Mouse (Mus musculus) thymus, adult 2 months (tissue): ENCODE measurements around the gene Tspan17. TPM values are rescaled to one million over a fixed set of nuclear protein-coding genes. Genes with fewer than 3 reads are reported as not detected.
A peak's percentile ranks its signal among the peaks of the same experiment; 100 is the strongest.

Experiments used
- DNase-seq: peaks from one replicate; pipeline ENCODE4 v3.0.0; 2021
- H3K27ac ChIP-seq: fragments of 200-500 bp; 2 replicates; pipeline ENCODE4 v1.5.1; 2012; ENCODE audit warnings: low read length, control low read depth; ENCODE audit not compliant: control insufficient read depth, insufficient read depth
- H3K27me3 ChIP-seq: fragments of 200-500 bp; 2 replicates; pipeline ENCODE4 v1.6.1; 2012; ENCODE audit warnings: mild to moderate bottlenecking, low read length, moderate library complexity, mixed read lengths; ENCODE audit not compliant: control insufficient read depth, insufficient read depth
- H3K36me3 ChIP-seq: fragments of 200-500 bp; 2 replicates; pipeline ENCODE4 v1.6.1; 2012; ENCODE audit warnings: mild to moderate bottlenecking, low read length, moderate library complexity; ENCODE audit not compliant: control insufficient read depth, insufficient read depth
- H3K4me1 ChIP-seq: fragments of 200-500 bp; replicated peaks from 2 replicates; pipeline ENCODE4 v1.6.1; 2012; ENCODE audit warnings: low read length; ENCODE audit not compliant: control insufficient read depth, insufficient read depth
- H3K4me3 ChIP-seq: fragments of 200-500 bp; 2 replicates; pipeline ENCODE4 v1.5.1; 2012; ENCODE audit warnings: mild to moderate bottlenecking, low read length, control low read depth, moderate library complexity; ENCODE audit not compliant: control insufficient read depth, insufficient read depth
- CTCF ChIP-seq: fragments of 200-500 bp; IDR thresholded peaks from 2 replicates; pipeline ENCODE4 v1.5.1; 2012; ENCODE audit warnings: mild to moderate bottlenecking, control low read depth, low read length, moderate library complexity, borderline replicate concordance; ENCODE audit not compliant: control insufficient read depth, poor library complexity, insufficient read depth; ENCODE audit errors: extremely low read depth
- POLR2A ChIP-seq: fragments of 200-500 bp; IDR thresholded peaks from 2 replicates; pipeline ENCODE4 v1.6.1; 2012; ENCODE audit warnings: mild to moderate bottlenecking, low read length, control low read depth, moderate library complexity; ENCODE audit not compliant: control insufficient read depth, poor library complexity, insufficient read depth; ENCODE audit errors: extremely low read depth
- WGBS: fragments of 180-500 bp; shearing (Covaris S2); methylation state at CpG from one replicate; pipeline ENCODE4 v1.1.7; 2018; 5-methylcytosine and 5-hydroxymethylcytosine counted together
- polyA plus RNA-seq: library from polyadenylated mRNA; depleted of rRNA; stranded (reverse); fragments of >200 nt; gene quantifications from 2 replicates; pipeline ENCODE4 v1.2.3, GENCODE M21; 2012; rRNA removed

The Tspan17 gene
- 6.3 and 6.4 TPM in 2 replicates for polyA plus RNA-seq

DNA sequence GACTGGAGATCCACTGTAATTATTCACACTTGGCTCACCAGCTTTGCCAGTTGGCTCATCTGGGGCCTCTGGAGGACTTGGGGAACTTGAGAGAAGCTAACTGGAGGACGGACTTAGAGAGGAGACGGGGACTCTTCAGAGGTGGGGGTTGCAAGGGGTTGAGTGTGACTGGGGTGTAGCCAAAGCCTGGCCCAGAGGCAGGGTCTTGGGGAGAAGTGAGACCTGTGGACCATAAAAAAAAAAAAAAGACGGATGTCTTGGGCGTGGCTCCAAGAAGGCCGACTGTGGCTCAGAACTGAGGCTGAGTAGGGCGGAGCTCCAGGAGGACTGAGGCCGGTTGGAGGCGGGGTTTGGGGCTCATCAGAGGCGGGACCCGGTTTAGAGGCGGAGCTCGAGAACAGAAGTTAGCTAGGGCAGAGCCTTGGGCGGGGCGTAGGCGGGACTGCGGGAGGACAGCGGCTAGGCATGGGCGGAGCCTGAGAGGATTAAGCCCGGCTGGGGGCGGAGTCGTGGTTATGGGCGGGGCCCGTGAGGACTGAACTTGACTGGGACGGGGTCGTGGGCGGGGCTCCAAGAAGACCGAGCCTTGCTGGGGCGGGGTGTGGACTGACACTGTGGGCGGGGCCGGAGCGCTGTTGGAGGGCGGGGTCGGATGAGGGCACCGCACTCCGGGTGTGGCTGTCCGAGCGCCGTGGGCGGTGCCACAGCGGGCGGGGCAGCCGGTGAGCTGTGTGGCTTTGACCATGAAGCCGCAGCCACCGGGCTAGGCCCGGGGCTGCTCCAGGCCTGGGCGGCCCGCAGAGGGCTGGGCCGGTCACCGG lies at the start of gene Tspan17:
Gene Tspan17, plus strand, starts transcription at position 638 of the 821 bp plus-strand sequence.
- no peak within 1 kb of the TSS for H3K27ac ChIP-seq
- 3% methylated on average over 45 of the region's 49 CpGs for WGBS

DNA sequence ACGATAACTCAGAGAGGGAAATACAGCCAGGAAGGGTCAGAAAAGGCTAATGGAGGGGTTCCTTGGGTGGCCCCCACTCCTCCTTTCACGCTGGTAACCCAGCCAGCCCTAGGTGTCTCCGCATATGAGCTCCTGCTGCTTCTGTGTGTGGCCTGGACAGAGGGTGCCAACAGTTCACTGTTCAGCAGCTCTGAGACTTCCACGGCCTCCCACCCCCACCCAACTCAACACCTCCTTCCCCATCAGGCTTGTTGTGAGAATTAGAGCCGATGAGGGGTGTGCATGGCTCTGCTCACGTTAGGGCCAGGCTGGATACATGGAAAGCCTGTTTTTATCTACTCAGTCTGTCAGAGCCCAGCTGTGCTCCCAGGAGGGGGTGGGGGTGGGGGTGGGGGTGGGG lies 43.1 kb upstream of the Tspan17 start:
- no peak overlapping the region for H3K27ac ChIP-seq
- DNase-seq = no peak
- 46% methylated on average over 6 of the region's 6 CpGs for WGBS
- peaks cover 7% of the 10 kb centered on the region; the same call in 1 of the 2 replicates for H3K27me3 ChIP-seq
- peaks cover 6% of the 10 kb centered on the region for H3K4me1 ChIP-seq
- TF ChIP-seq POLR2A = no peak
- no peak for TF ChIP-seq CTCF
- H3K4me3 ChIP-seq = no peak overlapping the region
- H3K36me3 ChIP-seq = no peaks in the 10 kb centered on the region

More for the DNA sequence above, at the start of gene Tspan17:
- Histone ChIP-seq H3K4me3 (peak within 1 kb of the TSS; percentile 38), H3K4me1 (peaks cover 9% of the 10 kb centered on the region), H3K36me3 (no peaks in the 10 kb centered on the region), H3K27me3 (peaks cover 6% of the 10 kb centered on the region)
- peak; percentile 43 for DNase-seq
- TF ChIP-seq POLR2A (no peak), CTCF (no peak)

DNA sequence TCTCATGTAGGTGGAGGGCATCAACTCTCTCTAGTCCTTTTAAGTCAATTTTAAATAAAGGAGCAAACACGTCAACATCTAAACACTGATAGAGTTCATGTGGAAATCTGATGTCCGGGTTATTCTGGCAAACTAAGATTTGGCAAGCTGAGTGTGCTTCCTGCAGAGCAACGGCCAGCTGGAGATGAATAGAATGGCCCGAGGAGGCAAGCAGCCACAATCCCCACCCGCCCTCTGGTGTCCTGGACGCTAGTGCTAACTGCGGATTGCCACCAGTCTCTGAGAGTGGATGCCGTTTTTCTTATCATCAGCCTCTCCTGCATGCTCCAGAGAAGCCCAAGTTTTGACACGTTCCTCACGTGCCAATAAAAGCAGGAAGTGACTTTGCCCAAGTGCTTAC lies 42.3 kb upstream of the Tspan17 start:
- Histone ChIP-seq H3K27ac (no peak overlapping the region), H3K27me3 (peaks cover 7% of the 10 kb centered on the region; the same call in 1 of the 2 replicates), H3K4me1 (peaks cover 6% of the 10 kb centered on the region), H3K36me3 (no peaks in the 10 kb centered on the region), H3K4me3 (no peak overlapping the region)
- no peak for DNase-seq
- 53% methylated on average over 10 of the region's 10 CpGs for WGBS
- TF ChIP-seq CTCF = no peak
- TF ChIP-seq POLR2A = no peak

DNA sequence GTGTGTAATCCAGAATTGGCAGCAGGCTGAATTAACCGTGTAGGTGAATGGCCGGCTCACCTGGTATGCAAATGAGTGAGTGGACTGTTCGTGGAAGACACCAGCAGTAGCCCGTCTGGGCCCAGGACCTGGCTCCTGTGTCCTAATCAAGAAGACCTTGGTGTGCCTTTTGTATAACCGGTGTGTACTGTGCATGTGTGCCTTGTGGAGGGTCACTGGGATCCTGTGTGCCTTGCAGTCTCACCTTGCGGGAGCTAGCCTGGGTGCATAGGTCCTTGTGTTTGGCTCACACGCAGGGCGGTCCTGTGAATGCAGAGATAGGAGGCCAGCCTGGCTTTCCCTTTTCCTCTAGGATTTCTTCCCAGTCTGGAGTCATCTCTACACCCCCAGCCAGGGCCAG lies 41.0 kb upstream of the Tspan17 start:
- Histone ChIP-seq H3K27ac (no peak overlapping the region), H3K4me1 (peaks cover 6% of the 10 kb centered on the region), H3K27me3 (peaks cover 7% of the 10 kb centered on the region; the same call in 1 of the 2 replicates), H3K36me3 (no peaks in the 10 kb centered on the region), H3K4me3 (no peak overlapping the region)
- no peak for DNase-seq
- 88% methylated on average over 8 of the region's 8 CpGs for WGBS
- TF ChIP-seq POLR2A = no peak
- no peak for TF ChIP-seq CTCF

DNA sequence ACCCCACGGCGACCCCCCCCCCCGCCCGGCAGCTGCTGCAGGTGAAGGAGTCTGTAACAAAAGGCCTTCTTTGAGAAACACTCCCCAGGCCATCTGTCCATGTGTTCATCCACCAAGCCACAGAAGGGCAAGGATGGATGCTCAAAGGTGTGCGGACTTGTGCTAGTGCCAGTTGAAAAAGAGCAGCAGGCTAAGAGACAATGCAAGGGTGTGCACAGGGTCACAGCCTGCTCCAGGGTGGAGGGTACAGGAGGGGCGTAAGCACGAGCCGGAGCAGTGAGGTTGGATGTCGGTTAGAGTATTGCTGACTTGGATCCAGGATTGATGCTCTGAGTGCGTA lies 40.5 kb upstream of the Tspan17 start:
- no peak for TF ChIP-seq CTCF
- TF ChIP-seq POLR2A = no peak
- DNase-seq = no peak
- Histone ChIP-seq H3K27me3 (peaks cover 7% of the 10 kb centered on the region; the same call in 1 of the 2 replicates), H3K36me3 (no peaks in the 10 kb centered on the region), H3K4me3 (no peak overlapping the region), H3K27ac (no peak overlapping the region), H3K4me1 (peaks cover 6% of the 10 kb centered on the region)
- 73% methylated on average over 10 of the region's 10 CpGs for WGBS

DNA sequence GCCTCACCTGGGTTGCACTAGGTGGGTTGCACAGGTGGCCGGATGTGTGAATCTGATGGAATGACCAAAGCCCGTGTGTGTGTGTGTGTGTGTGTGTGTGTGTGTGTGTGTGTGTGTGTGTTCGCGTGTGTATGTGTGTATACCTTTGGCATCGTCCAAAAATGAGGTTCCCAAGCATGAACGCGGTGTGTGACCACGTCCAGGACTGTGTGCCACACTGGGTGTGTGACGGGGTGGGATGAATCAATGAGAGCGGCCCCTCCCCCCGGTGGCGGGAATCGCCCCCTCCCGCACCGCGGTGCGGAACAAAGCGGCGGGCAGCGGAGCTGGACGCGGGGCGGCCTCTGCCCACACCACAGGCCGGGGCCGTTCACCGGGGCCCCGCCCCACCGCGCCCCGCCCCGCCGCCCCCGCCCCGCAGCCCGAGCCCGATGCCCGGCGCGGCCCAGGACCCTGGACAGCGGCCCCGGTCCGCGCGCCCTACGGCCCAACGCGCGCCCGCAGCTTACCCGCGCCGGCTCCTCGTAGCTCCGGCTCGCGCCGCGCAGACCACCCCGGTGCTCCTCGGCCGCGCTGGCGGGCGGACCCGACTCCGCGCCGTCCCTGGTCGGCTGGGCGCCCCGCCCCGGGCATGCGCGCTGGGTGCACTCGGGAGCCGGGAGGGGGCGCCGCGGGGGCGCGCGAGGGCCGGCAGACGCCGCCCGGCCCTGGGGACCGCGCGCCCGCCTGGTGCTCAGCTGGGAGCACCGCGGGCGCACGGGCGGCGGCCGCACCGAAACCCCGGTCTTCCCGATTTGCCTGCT lies 39.9 kb upstream of the Tspan17 start:
- no peak overlapping the region for H3K4me3 ChIP-seq

More for the DNA sequence above, 39.9 kb upstream of the Tspan17 start:
- no peak for TF ChIP-seq CTCF
- H3K4me1 ChIP-seq = peaks cover 6% of the 10 kb centered on the region
- no peak for DNase-seq
- H3K27ac ChIP-seq = no peak overlapping the region
- peaks cover 7% of the 10 kb centered on the region; the same call in 1 of the 2 replicates for H3K27me3 ChIP-seq
- H3K36me3 ChIP-seq = no peaks in the 10 kb centered on the region
- WGBS = 3% methylated on average over 99 of the region's 100 CpGs
